Mouse (Mus musculus) adrenal gland, postnatal 25 days (tissue): Measurements from ENCODE around the gene Coro1c. TPM values are rescaled to one million over a fixed set of nuclear protein-coding genes. Genes with fewer than 3 reads are reported as not detected.

Experiments
- DNase-seq: peaks from one replicate; pipeline ENCODE4 v3.0.0; 2021; ENCODE audit warnings: mixed read lengths
- total RNA-seq: library from RNA; stranded (reverse); gene quantifications from 2 replicates; pipeline ENCODE4 v1.2.3, GENCODE M21; 2021

The Coro1c gene
- total RNA-seq, 1 experiment from 2014 or later = 52.6 TPM

DNA sequence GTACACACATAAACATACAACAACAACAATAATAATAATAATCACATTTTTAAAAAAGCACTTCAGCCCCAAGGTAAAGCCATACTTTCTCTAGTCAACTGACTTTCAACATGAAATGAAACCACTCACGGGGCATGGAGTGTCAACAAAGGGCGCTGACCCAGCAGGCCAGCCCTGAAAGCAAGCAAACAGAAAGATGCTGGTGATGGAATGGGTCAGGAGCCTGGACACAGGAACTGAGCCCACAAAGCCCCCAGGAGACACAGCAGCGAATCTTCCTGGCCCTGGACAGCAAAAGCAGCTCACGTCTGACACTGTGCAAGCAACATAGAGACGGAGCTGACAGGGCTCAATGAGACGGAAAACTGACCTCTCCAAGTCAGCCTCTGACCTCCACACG lies 23.8 kb downstream of the Coro1c start:
- no peak for DNase-seq

- no peak for DNase-seq
Observed at GRCm38 (mm10) chr5:113883384-113883771, 25.2 kb downstream of the Coro1c start.

GRCm38 (mm10) chr5:113882566-113883383 lies 25.8 kb downstream of the Coro1c start:
- DNase-seq = no peak

- DNase-seq = no peak
Observed at GRCm38 (mm10) chr5:113881136-113881535, 27.4 kb downstream of the Coro1c start.

DNA sequence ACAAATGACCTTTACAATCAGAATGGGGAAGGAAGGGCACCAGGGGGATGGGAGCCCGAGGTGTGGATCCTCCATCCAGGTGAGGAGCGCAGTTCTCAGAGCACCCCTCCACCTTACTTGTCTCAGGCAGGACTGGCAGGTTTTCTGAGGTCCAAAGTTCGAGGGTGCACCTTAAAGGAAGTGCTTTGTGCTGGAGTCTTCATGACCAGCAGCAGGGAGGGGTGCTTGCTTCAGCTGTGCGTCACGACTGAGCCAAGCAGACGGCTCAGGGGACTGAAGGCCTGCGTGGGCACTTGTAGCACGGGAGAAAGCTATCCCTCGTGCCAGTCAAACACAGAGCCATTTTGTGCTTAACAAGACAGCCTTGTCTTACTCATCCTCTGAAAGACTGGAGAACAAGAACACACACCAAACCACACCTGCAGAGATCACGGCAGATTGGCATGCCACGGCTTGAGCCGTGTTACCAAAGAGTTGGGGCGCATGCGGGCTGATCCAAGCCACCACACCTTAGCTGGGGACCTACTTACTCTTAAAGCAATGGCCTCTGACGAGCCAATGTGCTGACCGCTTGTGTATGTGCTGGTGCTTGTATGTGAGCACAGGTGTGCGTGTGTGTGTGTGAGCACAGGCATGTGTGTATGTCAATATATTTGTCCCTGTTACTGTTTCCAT lies 29.5 kb downstream of the Coro1c start:
- no peak for DNase-seq

- no peak for DNase-seq
Observed at GRCm38 (mm10) chr5:113877565-113877964, 31.0 kb downstream of the Coro1c start.

GRCm38 (mm10) chr5:113876176-113876575 lies 32.4 kb downstream of the Coro1c start:
- no peak for DNase-seq

DNA sequence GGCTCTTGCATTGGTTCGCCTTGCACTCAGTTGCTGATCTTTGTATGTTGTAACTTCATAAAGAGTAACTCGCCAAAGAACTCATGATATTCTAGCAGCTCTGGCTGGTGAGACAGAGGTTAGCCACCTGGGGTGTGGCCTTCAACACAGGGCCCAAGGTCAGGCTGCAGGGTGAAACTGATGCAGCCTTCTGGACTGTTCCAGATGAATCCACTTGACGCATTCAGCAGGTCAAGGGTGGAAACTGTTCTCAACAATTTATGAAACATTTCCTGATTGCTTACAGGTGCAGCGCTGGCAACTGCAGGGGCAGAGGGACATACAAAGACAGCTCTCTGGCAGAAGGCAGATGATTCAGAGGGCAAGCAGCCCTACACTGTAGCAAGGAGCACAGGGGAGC lies 32.9 kb downstream of the Coro1c start:
- DNase-seq = no peak

- DNase-seq = no peak
Observed at GRCm38 (mm10) chr5:113874063-113875024, 34.2 kb downstream of the Coro1c start.

DNA sequence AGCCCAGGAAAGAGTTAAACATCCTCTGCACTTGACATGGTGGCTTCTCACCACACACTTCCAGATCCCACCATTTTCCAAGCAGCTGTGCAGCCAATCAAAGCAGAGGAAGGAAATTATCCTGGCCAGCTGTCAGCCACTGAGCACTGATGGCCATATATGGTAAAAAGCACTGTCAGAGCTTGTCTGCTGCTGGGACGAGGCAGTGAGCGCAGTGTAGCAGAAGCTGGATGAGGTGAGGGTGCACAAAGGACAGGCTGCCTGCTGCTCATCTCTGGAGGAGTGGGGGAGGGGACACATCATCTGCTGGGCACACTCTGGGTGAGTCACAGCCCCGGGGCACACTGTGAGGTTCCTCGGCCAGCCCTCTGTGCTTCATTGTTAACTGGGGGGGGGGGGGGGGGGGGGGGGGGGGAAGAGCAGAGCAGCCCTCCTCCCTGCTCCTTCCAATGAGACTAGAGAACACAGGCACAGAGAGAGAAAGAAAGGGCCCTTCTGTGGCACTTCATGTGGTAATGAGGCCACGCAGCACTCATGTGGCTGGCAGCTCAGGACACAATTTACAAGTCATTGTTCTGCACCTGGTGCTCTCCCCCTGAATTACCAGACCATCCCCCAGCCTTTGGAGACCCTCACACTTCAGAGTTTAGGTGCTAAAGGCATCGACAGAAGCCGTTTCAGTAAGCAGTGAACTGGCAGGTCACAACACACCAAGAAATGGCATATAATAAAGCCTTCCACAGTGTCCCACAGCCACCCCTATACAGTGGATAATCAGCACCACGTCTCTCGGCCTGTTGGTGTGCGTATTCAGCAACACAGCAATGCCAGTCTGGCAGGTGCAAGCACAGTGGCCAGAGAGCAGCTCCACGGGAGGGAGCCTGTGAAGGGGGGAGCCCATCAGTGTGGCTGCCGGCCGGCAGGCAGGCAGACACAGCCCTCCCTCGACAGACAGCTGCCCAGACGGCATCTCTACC lies 35.3 kb downstream of the Coro1c start:
- peak; percentile 75 for DNase-seq

GRCm38 (mm10) chr5:113871903-113872548 lies 36.5 kb downstream of the Coro1c start:
- no peak for DNase-seq

GRCm38 (mm10) chr5:113870393-113871040 lies 38.0 kb downstream of the Coro1c start:
- no peak for DNase-seq

DNA sequence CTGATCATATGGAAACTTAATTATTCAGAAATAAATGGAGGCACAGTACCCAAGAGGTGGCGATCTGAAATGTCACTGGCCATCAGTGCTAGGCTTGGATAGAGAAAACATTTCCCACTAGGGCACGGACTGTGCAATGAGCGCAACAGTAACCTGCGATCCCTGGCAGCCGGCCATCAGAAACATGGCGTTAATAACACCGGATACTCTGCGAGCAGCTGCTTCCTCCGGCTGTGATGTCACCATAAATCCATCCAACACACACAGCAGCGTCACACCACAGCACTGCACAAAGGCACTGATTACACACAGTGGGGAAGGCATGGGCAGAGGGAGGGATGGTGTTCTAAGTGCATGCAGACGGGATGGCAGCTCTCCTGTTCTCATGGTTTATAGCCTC lies 39.4 kb downstream of the Coro1c start:
- peak; percentile 59 for DNase-seq

DNA sequence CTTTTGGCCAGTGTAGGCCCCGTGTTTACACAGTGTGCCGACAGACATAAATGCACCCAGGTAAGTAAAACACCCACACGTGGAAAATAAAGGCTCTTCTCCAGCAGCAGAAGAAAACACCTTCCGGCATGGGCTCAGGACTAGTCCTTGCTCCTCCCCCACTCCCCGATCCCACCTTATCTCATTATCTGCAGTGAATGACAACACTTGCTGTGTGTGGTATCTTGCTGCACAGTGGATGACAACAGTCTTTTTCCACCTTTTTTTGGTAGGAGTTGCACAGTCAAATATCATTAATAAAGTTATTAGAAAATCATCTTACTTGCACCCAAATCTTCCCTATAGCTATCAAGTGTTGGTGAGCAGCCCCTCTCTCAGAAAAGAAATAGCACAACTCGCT lies 43.6 kb downstream of the Coro1c start:
- DNase-seq = no peak

- DNase-seq = no peak
Observed at GRCm38 (mm10) chr5:113863994-113864393, 44.6 kb downstream of the Coro1c start.

DNA sequence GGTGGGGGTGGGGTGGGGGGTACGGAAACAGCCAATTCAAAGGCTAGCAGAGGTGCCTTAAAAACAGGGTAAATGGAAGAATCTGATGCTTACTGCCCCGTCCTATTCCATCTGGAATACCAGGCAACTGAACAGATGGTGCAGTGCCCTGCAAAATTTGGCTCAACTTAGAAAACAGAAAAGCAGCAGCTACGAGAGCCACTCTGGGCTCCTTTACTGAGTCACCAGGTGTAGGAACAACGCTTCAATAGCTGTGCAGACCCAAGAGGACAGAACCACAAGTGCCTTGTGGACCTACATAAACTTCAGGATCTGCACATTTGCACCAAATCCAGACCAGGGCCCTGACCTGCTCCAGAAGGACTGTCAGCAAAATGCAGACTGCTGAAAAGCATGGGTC lies 46.1 kb downstream of the Coro1c start:
- no peak for DNase-seq

DNA sequence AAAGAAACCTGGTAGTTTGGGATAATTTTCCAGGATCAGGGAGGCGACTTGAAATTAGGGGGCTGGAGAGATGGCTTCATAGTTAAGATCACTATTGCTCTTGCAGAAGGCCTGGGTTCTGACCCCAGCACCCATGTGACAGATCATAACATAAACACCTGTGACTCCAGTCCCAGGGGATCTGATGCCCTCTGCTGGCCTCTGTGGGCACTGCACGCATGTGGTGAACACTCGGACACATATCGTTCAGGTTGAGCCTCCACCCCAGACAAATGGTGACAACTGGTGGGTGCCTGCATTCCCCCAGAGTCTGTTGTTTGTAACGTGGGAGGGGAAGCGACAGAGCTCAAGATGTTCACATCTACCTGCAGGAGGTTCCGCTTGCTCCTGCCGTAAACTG lies 47.3 kb downstream of the Coro1c start:
- no peak for DNase-seq

DNA sequence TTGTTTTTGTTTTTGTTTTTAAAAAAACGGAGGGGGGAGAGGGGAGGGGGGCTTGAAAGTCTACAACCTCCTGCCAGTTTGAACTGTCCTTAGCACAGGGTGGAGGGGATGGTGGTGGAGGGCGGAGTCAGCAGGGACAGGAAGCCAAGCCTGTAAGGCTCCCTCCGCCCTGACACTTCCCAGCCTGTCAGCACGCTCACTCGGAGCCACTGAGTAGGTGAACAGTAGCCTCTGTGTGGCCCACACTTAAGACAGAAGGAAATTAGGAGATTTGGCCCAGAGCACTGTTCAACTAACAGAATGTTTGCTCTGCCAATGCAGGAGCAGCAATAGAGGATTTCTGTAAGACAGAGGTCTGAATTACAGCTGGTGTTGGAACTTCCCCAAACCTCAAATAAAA lies 49.6 kb downstream of the Coro1c start:
- peak; percentile 45 for DNase-seq

GRCm38 (mm10) chr5:113858550-113858949 lies 50.0 kb downstream of the Coro1c start:
- no peak for DNase-seq

GRCm38 (mm10) chr5:113857631-113858030 lies 50.9 kb downstream of the Coro1c start:
- DNase-seq = no peak
